Mouse (Mus musculus): ENCODE data around the gene Zswim8.

GRCm38 (mm10) chr14:20713832-20714231 lies 6.5 kb downstream of the Zswim8 start:
- no peak for TF ChIP-seq CTCF (IDR thresholded peaks at IDR 0.05; ENCODE audit: low read depth, low read length)
- no peak for TF ChIP-seq GATA1 (IDR thresholded peaks at IDR 0.05; ENCODE audit: borderline replicate concordance, low read length)
